Mouse (Mus musculus): ENCODE results near the gene Smad3.

The Smad3 gene

GRCm38 (mm10) chr9:63658970-63659371, 98.8 kb downstream of the Smad3 start:
- peak; percentile 53 for DNase-seq

- DNase-seq, result no peak
These were observed 99.4 kb downstream of the Smad3 start for GRCm38 (mm10) chr9:63658436-63658835.

- DNase-seq, result peak; percentile 78
These were observed 100.6 kb downstream of the Smad3 start for GRCm38 (mm10) chr9:63657167-63657566.

GRCm38 (mm10) chr9:63655092-63655491, 102.7 kb downstream of the Smad3 start:
- no peak for DNase-seq

- DNase-seq, result no peak
These were observed 103.2 kb downstream of the Smad3 start for GRCm38 (mm10) chr9:63654575-63654974.

GRCm38 (mm10) chr9:63653666-63654065, 104.1 kb downstream of the Smad3 start:
- peak; percentile 77 for DNase-seq

GRCm38 (mm10) chr9:63651594-63651993, 106.2 kb downstream of the Smad3 start:
- peak; percentile 68 for DNase-seq

- DNase-seq, result peak; percentile 51
These were observed 106.9 kb downstream of the Smad3 start for GRCm38 (mm10) chr9:63650905-63651304.

- DNase-seq, result peak; percentile 63
These were observed 107.8 kb downstream of the Smad3 start for GRCm38 (mm10) chr9:63649841-63650545.

- no peak for DNase-seq
These were observed 109.3 kb downstream of the Smad3 start for GRCm38 (mm10) chr9:63648520-63648918.

GRCm38 (mm10) chr9:63647581-63648519, 109.9 kb downstream of the Smad3 start:
- DNase-seq, result no peak

- DNase-seq, result no peak
These were observed 112.7 kb downstream of the Smad3 start for GRCm38 (mm10) chr9:63645084-63645483.

- DNase-seq, result no peak
These were observed 113.8 kb downstream of the Smad3 start for GRCm38 (mm10) chr9:63644011-63644410.

- DNase-seq, result no peak
These were observed 115.7 kb downstream of the Smad3 start for GRCm38 (mm10) chr9:63641983-63642646.

GRCm38 (mm10) chr9:63636113-63636512, 121.7 kb downstream of the Smad3 start:
- no peak for DNase-seq

- DNase-seq, result no peak
These were observed 124.5 kb downstream of the Smad3 start for GRCm38 (mm10) chr9:63633334-63633733.

GRCm38 (mm10) chr9:63632924-63633323, 124.9 kb downstream of the Smad3 start:
- peak; percentile 43 for DNase-seq

GRCm38 (mm10) chr9:63632045-63632444, 125.7 kb downstream of the Smad3 start:
- no peak for DNase-seq

- no peak for DNase-seq
These were observed 132.6 kb downstream of the Smad3 start for GRCm38 (mm10) chr9:63625090-63625756.

GRCm38 (mm10) chr9:63623895-63624569, 133.8 kb downstream of the Smad3 start:
- DNase-seq, result no peak

- no peak for DNase-seq
These were observed 139.8 kb downstream of the Smad3 start for GRCm38 (mm10) chr9:63617967-63618366.
